Mouse (Mus musculus) right cerebral cortex, postnatal 14 days (tissue): ENCODE results near the gene Scamp3.
A peak's percentile ranks its signal among the peaks of the same experiment; 100 is the strongest.

Source experiments
- DNase-seq: peaks from one replicate; pipeline ENCODE4 v3.0.0; 2022

The Scamp3 gene

GRCm38 (mm10) chr3:89163643-89164245, 13.5 kb upstream of the Scamp3 start:
- DNase-seq: no peak

GRCm38 (mm10) chr3:89164506-89165267, 12.6 kb upstream of the Scamp3 start, which contains the start of gene Clk2:
Gene Clk2 (plus strand): TSS chr3:89164795.
- DNase-seq: peak; percentile 93

GRCm38 (mm10) chr3:89165268-89165870, 11.9 kb upstream of the Scamp3 start:
- no peak for DNase-seq

GRCm38 (mm10) chr3:89166945-89167344, 10.3 kb upstream of the Scamp3 start:
- DNase-seq: no peak

- no peak for DNase-seq
Measured at GRCm38 (mm10) chr3:89174844-89175243, 2.4 kb upstream of the Scamp3 start.

- no peak for DNase-seq
Measured at GRCm38 (mm10) chr3:89175544-89175943, 1.7 kb upstream of the Scamp3 start.

- no peak for DNase-seq
Measured at GRCm38 (mm10) chr3:89176421-89176820, 852 bp upstream of the Scamp3 start.

GRCm38 (mm10) chr3:89178107-89178385, 773 bp downstream of the Scamp3 start:
- no peak for DNase-seq

- no peak for DNase-seq
Measured at GRCm38 (mm10) chr3:89179056-89179455, 1.8 kb downstream of the Scamp3 start.

- DNase-seq: no peak
Measured at GRCm38 (mm10) chr3:89181749-89182500, 4.7 kb downstream of the Scamp3 start.

GRCm38 (mm10) chr3:89182531-89183057, 5.3 kb downstream of the Scamp3 start:
- DNase-seq: no peak

- peak; percentile 85 for DNase-seq
Measured at GRCm38 (mm10) chr3:89183058-89183958, 6.0 kb downstream of the Scamp3 start, which contains the start of gene Fam189b. Gene Fam189b (plus strand): TSS chr3:89183143.

- no peak for DNase-seq
Measured at GRCm38 (mm10) chr3:89183959-89184315, 6.7 kb downstream of the Scamp3 start.

GRCm38 (mm10) chr3:89187197-89187596, 9.9 kb downstream of the Scamp3 start:
- no peak for DNase-seq

- no peak for DNase-seq
Measured at GRCm38 (mm10) chr3:89187690-89188477, 10.6 kb downstream of the Scamp3 start.

GRCm38 (mm10) chr3:89188478-89188875, 11.2 kb downstream of the Scamp3 start:
- no peak for DNase-seq

- no peak for DNase-seq
Measured at GRCm38 (mm10) chr3:89190436-89190835, 13.2 kb downstream of the Scamp3 start.

GRCm38 (mm10) chr3:89193351-89193750, 16.1 kb downstream of the Scamp3 start:
- DNase-seq: no peak

- DNase-seq: no peak
Measured at GRCm38 (mm10) chr3:89193853-89194252, 16.6 kb downstream of the Scamp3 start.

- DNase-seq: peak; percentile 83
Measured at GRCm38 (mm10) chr3:89195979-89196877, 19.0 kb downstream of the Scamp3 start.
